Mouse (Mus musculus) midbrain, embryonic 15.5 days (tissue): ENCODE results near the gene Dda1. TPM values are rescaled to one million over a fixed set of nuclear protein-coding genes. Genes with fewer than 3 reads are reported as not detected.
"Not testable (repeated sequence)": the region's sequence is repeated elsewhere in the genome, so short reads cannot be mapped to it uniquely, and the experiment has no call there.

Experiments
- ATAC-seq: fragments of 200-750 bp; cut with Nextera tagmentation; replicated peaks from 2 replicates; pipeline ENCODE4 v1.8.0; 2017; ENCODE audit warnings: moderate TSS enrichment
- H3K27ac ChIP-seq: fragments of 300-500 bp; sonication (generic); 2 replicates; pipeline ENCODE4 v1.5.1; 2015; ENCODE audit warnings: mild to moderate bottlenecking, inconsistent platforms
- H3K27me3 ChIP-seq: fragments of 300-500 bp; sonication (generic); replicated peaks from 2 replicates; pipeline ENCODE4 v1.6.1; 2015; ENCODE audit warnings: inconsistent platforms
- H3K36me3 ChIP-seq: fragments of 300-500 bp; sonication (generic); replicated peaks from 2 replicates; pipeline ENCODE4 v1.6.1; 2015; ENCODE audit warnings: inconsistent platforms
- H3K4me1 ChIP-seq: fragments of 300-500 bp; sonication (generic); 2 replicates; pipeline ENCODE4 v1.6.1; 2015; ENCODE audit warnings: inconsistent platforms
- H3K4me2 ChIP-seq: fragments of 300-500 bp; sonication (generic); 2 replicates; pipeline ENCODE4 v1.6.1; 2015; ENCODE audit warnings: inconsistent platforms, mild to moderate bottlenecking, moderate library complexity
- H3K4me3 ChIP-seq: fragments of 300-500 bp; sonication (generic); 2 replicates; pipeline ENCODE4 v1.5.1; 2015; ENCODE audit warnings: mild to moderate bottlenecking, inconsistent platforms
- H3K9ac ChIP-seq: fragments of 300-500 bp; sonication (generic); 2 replicates; pipeline ENCODE4 v1.6.1; 2015; ENCODE audit warnings: mild to moderate bottlenecking, inconsistent platforms
- H3K9me3 ChIP-seq: fragments of 300-500 bp; sonication (generic); 2 replicates; pipeline ENCODE4 v1.6.1; 2016; ENCODE audit warnings: inconsistent platforms
- WGBS: fragments of 180-500 bp; shearing (Covaris S2); methylation state at CpG from one replicate; pipeline ENCODE4 v1.1.7; 2015; ENCODE audit warnings: mixed read lengths; 5-methylcytosine and 5-hydroxymethylcytosine counted together
- polyA plus RNA-seq: library from polyadenylated mRNA; unstranded; fragments of >200 nt; fragmentation: Nextera tagmentation; extraction: Ambion mirVana; gene quantifications from 2 replicates; pipeline ENCODE4 v1.2.1, GENCODE M21; 2015

Gene Dda1
- polyA plus RNA-seq, 1 experiment from 2014 or later = 240 TPM

DNA sequence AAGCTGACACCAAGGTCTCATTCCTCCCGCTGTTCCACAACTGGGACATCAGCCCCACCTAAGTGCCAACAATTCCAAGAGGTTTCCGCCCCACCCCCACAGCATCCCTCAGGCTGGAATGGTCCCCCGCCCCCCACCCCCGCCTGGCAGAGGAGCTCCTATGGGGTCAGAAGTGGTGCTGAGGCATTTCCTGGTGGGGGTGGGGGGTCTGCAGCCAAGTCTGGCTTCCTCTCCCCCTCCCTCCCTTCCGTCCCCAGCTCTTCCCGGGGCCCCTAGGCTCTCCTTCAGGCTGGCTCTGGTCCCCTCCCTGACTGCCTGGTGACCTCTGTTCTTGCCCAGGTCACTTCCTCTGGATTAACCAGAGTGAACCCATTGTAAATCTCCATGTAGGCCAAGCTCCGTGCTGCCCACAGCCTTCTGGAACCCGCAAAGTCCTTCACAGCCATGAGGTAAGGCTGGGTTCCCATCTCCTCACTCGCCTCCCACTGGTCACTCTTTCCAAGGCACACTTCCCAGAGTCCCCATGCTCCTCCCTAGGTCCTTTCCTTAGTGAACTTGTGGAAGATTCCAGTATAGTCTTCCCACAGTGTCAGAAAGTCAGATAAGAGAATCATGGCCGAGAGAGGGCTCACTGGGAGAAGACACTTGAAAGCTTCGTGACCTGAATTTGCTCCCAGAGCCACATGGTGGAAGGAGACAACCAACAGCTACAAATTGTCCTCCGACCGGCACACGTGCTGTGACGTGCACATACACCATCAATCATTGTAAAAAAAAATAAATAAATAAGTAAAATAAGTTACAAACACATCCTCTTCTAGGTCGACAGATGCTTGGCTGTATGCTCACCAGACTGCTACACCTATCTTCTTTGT, 30.1 kb downstream of the Dda1 start:
- 45% methylated on average over 16 of the region's 16 CpGs for WGBS
- Histone ChIP-seq H3K9me3 (no peaks in the 10 kb centered on the region), H3K4me1 (no peaks in the 10 kb centered on the region), H3K4me2 (no peak overlapping the region), H3K4me3 (no peak overlapping the region), H3K27ac (no peak overlapping the region), H3K36me3 (no peaks in the 10 kb centered on the region), H3K27me3 (0 out of 2 replicates have a peak, but pooled peaks cover 3% of the 10 kb centered on the region), H3K9ac (no peak overlapping the region)
- ATAC-seq = no peak

DNA sequence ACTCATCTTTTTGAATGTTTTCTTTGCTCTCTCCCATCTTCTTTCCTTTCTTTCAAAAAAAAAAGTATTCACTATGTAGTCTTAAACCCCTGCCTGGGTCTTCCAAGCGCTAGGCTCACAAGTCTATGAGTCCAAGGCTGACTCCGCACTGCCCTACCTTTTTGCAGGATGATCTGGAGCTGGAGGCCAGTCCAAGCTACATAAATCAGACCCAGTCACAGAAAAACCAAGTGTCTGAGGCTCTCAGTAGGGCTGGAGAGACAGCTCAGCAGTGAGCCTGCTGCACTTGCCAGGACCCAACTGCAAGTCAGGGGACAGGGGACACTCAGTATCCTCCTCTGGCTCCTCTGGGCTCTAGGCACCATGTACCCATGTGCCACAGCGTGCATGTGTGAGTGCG, 35.4 kb downstream of the Dda1 start:
- peaks cover 7% of the 10 kb centered on the region for H3K4me1 ChIP-seq
- no peak overlapping the region for H3K4me3 ChIP-seq
- no peak overlapping the region for H3K9ac ChIP-seq
- no peak overlapping the region for H3K4me2 ChIP-seq
- H3K36me3 ChIP-seq = no peaks in the 10 kb centered on the region
- 91% methylated on average over 4 of the region's 4 CpGs for WGBS
- H3K27me3 ChIP-seq = peaks cover 44% of the 10 kb centered on the region
- H3K9me3 ChIP-seq = no peaks in the 10 kb centered on the region
- no peak overlapping the region for H3K27ac ChIP-seq
- ATAC-seq = no peak

DNA sequence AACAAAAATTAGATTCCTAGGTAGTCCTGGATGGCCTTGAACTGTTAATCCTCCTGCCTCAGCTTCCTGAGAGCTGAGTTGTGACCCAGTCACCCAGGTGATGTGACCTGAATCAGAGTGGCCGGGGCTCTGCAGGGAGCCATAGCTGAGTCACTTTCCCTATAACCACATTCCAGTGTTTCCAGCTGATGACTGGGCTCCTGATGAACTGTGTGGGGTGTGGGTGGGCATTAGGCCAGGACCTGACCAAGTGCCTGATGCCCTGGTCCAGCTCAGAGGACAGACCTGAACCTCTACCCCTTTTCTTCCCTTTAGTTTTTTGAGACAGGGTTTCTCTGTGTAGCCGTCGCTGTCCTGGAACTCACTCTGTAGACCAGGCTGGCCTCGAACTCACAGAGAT, 36.3 kb downstream of the Dda1 start:
- Histone ChIP-seq H3K9ac (no peak overlapping the region), H3K9me3 (no peaks in the 10 kb centered on the region), H3K4me3 (no peak overlapping the region), H3K4me1 (peaks cover 7% of the 10 kb centered on the region), H3K27me3 (peaks cover 52% of the 10 kb centered on the region), H3K27ac (no peak overlapping the region), H3K4me2 (no peak overlapping the region), H3K36me3 (no peaks in the 10 kb centered on the region)
- 92% methylated on average over 4 of the region's 4 CpGs for WGBS
- no peak for ATAC-seq

DNA sequence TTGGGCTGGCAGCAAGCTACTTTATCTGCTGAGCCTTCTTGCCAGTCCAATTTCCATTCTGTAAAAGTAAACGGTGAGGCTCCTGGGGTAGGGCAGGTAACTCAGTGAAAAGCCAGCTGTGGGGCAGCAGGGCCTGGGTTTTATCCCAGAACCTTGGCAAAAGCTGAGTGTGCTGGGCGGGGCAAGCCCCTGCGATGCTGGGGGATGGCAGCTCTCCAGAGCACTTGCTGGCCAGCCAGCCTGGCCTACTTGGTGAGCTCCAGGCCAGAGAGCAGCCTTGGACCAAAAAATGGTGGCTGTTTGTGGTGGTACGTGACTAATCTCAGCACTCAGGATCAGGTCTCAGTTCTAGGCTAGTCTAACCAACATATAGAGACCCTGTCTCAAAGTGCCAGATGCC, 37.0 kb downstream of the Dda1 start:
- no peak overlapping the region for H3K4me3 ChIP-seq
- no peak overlapping the region for H3K27ac ChIP-seq
- H3K9me3 ChIP-seq = no peaks in the 10 kb centered on the region
- peaks cover 7% of the 10 kb centered on the region for H3K4me1 ChIP-seq
- WGBS = 77% methylated on average over 4 of the region's 4 CpGs
- no peak overlapping the region for H3K4me2 ChIP-seq
- no peaks in the 10 kb centered on the region for H3K36me3 ChIP-seq
- peaks cover 58% of the 10 kb centered on the region for H3K27me3 ChIP-seq
- no peak for ATAC-seq
- no peak overlapping the region for H3K9ac ChIP-seq

DNA sequence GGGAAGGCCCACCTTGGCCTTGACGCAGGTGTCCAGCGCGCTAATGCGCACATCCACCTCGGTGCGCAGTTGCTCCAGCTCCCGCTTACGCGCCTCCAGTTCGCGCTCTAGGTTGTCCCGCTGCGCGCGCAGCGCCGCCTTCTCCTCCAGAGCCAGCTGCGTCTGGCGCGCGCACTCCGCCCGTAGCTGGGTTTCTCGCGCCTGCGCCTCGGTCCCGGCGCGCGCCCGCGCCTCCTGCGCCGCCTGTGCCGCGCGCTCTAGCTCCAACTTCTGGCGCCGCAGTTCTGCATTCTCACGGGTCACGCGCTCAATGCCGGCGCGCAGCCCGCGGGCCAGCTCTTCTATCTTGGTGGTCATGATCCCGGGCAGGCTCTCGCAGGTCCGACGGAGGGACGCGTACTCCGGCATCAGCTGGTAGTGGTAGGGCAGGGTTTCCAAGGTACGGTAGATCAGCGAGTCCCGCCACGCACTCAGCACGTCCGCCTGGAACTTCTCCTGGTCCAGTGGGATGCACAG, 38.6 kb downstream of the Dda1 start:
- Histone ChIP-seq H3K9me3 (no peaks in the 10 kb centered on the region), H3K27me3 (peaks cover 63% of the 10 kb centered on the region), H3K4me2 (peak overlapping the region; percentile 77), H3K36me3 (no peaks in the 10 kb centered on the region), H3K4me1 (peaks cover 7% of the 10 kb centered on the region), H3K9ac (peak overlapping the region; percentile 50), H3K4me3 (peak overlapping the region; percentile 43), H3K27ac (no peak overlapping the region)
- WGBS = under 1% methylated on average over 61 of the region's 61 CpGs
- ATAC-seq = peak; percentile 86

DNA sequence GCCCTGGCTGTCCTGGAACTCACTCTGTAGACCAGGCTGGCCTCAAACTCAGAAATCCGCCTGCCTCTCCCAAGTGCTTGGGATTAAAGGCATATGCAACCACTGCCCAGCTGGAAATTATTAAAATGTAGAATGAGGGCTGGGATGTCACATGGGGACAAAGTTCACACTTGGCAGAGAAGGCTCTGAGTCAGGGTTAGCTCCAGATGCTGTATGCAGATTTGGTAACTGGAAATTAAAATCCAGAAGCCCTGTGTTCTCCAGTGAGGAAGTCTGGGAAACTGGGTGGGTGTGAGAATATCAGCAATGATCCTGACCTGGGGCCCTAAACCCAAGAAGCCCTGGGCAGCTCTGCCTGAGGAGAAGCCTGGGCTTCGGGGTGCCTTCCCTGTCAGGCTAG, 40.3 kb downstream of the Dda1 start:
- Histone ChIP-seq H3K36me3 (no peaks in the 10 kb centered on the region), H3K27ac (no peak overlapping the region), H3K9me3 (no peaks in the 10 kb centered on the region), H3K4me3 (no peak overlapping the region), H3K9ac (no peak overlapping the region), H3K27me3 (peaks cover 63% of the 10 kb centered on the region), H3K4me2 (no peak overlapping the region), H3K4me1 (peaks cover 7% of the 10 kb centered on the region)
- no peak for ATAC-seq
- WGBS = 62% methylated on average over 2 of the region's 2 CpGs

DNA sequence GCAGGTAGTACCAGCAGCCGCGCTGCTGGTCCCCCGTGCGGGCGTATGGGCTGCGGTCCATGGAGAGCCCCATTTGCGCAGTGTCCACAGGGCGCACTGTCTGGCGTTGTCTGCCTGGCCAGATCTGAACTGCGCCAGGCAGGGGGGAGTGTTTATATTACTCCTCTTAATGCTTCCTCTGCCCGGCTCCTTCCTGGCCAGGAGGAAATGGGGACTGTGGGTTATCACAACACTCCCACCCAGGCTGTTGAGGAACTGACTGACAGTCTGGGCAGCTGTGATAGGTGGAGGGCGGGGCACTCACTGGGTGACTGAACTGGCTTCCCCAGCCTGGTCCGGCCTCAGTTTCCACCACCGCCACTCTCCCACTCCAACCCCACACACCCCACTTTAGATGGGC, 42.6 kb downstream of the Dda1 start, which contains the start of gene Plvap:
Plvap (minus strand) TSS at position 109 of the 400 bp plus-strand sequence.
- no peak for ATAC-seq
- H3K27ac ChIP-seq = no peak within 1 kb of the TSS
- 87% methylated on average over 14 of the region's 14 CpGs for WGBS
- peaks cover 44% of the 10 kb centered on the region for H3K27me3 ChIP-seq
- H3K4me3 ChIP-seq = no peak within 1 kb of the TSS
- H3K4me2 ChIP-seq = no peak within 1 kb of the TSS
- peaks cover 7% of the 10 kb centered on the region for H3K4me1 ChIP-seq
- H3K36me3 ChIP-seq = no peaks in the 10 kb centered on the region
- H3K9ac ChIP-seq = no peak within 1 kb of the TSS
- H3K9me3 ChIP-seq = no peaks in the 10 kb centered on the region

DNA sequence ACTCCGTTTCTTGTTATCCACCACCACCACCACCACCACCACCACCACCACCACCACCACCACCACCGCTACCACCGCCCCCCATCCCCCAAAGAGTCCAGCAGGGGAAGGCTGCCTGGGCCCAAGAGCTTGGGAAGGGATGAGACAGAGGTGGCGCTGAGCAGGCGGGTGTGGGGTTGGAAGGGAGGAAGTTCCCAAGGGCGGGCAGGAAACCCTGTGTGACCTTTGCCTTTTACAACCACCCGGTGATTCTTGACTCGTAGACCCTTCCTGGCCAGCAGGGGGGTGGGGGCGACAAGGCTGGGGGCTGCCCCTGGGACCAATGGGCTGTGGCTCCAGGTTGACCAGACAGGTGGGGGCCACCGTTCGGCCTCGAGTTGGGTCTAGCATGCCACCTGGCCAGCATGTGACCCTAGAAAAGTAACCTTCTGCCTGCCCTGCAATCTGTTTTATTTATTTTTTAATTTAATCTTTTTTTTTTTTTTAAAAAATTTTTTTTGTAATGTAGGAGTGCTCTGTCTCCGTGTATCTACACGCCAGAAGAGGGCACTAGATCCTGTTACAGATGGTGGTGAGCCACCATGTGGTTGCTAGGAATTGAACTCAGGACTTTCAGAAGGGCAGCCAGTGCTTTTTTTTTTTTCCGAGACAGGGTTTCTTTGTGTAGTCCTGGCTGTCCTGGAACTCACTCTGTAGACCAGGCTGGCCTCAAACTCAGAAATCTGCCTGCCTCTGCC, 44.2 kb downstream of the Dda1 start:
- Histone ChIP-seq H3K4me1 (no peaks in the 10 kb centered on the region; the same call in 1 of the 2 replicates), H3K27ac (no peak overlapping the region), H3K4me3 (no peak overlapping the region), H3K36me3 (no peaks in the 10 kb centered on the region), H3K9me3 (no peaks in the 10 kb centered on the region), H3K4me2 (no peak overlapping the region), H3K27me3 (peaks cover 29% of the 10 kb centered on the region), H3K9ac (no peak overlapping the region)
- WGBS = 79% methylated on average over 15 of the region's 15 CpGs
- no peak for ATAC-seq

DNA sequence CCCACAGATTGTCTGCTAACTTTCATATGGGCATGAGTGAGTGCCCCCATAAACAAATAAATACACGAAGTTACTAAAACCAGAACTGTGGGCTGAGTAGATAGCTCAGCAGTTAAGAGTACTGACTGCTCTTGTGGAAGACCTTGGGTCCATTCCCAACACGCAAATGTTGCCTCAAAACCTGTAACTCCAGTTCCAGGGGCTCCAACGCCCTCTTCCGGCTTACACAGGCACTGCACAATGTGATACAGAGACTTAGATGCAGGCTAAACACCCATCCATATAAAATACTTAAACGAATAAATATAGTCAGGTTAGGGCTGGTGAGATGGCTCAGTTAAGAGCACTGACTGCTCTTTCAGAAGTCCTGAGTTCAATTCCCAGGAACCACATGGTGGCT, 46.0 kb downstream of the Dda1 start:
- Histone ChIP-seq H3K36me3 (no peaks in the 10 kb centered on the region), H3K4me2 (no peak overlapping the region), H3K4me1 (no peaks in the 10 kb centered on the region; the same call in 1 of the 2 replicates), H3K9ac (no peak overlapping the region), H3K27me3 (peaks cover 14% of the 10 kb centered on the region; the same call in 1 of the 2 replicates), H3K4me3 (no peak overlapping the region), H3K27ac (no peak overlapping the region), H3K9me3 (no peaks in the 10 kb centered on the region)
- ATAC-seq = no peak
- 71% methylated on average over 5 of the region's 5 CpGs for WGBS

DNA sequence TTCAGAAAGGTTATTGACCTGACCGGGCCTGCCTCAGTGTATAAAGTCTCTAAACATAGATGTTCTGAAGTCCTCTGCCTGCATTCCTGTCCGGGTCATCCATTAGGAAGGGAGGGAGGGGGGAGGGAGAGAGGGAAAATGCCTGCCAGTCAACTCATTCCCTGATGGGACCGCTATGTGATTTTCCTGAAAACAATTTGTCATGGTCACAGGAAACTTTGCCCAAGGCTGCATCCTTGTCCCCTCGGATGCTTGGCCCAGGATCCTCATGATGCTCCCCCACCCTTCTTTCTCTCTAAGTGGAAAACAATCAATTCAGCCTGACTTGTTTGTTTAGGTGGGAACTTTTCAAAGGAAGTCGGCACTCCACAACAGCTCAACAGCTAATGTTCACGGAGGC, 47.8 kb downstream of the Dda1 start:
- Histone ChIP-seq H3K4me3 (no peak overlapping the region), H3K9me3 (no peaks in the 10 kb centered on the region), H3K4me1 (peaks cover 4% of the 10 kb centered on the region; the same call in 1 of the 2 replicates), H3K4me2 (no peak overlapping the region), H3K27me3 (no peaks in the 10 kb centered on the region), H3K27ac (no peak overlapping the region), H3K36me3 (no peaks in the 10 kb centered on the region), H3K9ac (no peak overlapping the region)
- ATAC-seq = no peak
- WGBS = 24% methylated on average over 6 of the region's 6 CpGs

DNA sequence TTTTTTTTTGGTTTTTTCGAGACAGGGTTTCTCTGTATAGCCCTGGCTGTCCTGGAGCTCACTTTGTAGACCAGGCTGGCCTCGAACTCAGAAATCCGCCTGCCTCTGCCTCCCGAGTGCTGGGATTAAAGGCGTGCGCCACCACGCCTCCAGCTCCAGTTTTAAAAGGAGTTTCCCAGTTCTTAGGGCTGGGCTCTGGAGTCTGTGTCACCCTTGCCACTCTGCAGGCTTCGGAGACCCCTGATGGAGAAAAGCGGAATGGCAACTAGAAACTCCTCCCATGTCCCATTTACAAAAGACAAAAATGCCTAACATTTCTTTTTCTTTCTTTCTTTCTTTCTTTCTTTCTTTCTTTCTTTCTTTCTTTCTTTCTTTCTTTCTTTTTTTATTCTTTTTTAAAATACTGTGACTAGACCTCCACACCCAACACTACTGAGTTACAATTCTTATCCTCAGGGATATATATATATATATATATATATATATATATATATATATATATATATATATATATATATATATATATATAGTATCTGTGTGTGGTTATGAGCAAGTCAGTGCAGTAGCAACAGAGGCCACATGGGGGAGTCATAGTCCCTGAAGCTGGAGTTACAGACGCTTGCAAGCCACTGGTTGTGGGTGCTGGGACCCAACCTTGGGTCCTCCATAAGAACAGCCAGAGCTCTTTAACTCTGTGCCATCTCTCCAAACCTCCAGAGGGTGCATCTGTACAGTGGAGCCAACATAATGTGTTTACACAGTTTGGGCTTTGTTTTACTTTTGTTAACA, 50.2 kb downstream of the Dda1 start:
- not testable (repeated sequence) for H3K9ac ChIP-seq, H3K9me3 ChIP-seq, H3K4me3 ChIP-seq, ATAC-seq, H3K27me3 ChIP-seq, H3K36me3 ChIP-seq, H3K4me2 ChIP-seq, H3K4me1 ChIP-seq, H3K27ac ChIP-seq
- 43% methylated on average over 10 of the region's 10 CpGs for WGBS

DNA sequence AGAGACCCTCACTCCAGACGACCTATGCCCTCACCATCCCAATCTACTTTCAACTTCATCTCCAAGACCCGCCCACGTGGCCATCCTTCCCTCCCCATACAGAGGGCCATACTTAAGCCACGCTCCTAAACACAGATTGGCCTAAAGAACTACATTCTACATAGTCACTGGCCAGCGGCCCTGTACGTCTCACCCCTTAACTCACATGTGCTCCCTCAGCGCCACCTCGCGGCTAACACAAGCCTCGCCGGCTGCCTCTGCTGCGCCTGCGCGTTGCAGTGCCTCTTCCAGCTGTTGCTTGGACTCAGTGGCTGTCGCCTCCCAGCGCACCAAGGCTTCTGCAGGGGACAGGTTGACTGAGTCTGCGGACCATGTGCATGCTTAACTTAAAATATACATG, 52.6 kb downstream of the Dda1 start:
- peak overlapping the region; percentile 32 for H3K4me2 ChIP-seq
- peak; percentile 81 for ATAC-seq
- no peaks in the 10 kb centered on the region for H3K36me3 ChIP-seq
- no peak overlapping the region for H3K27ac ChIP-seq
- peaks cover 8% of the 10 kb centered on the region; the same call in 1 of the 2 replicates for H3K4me1 ChIP-seq
- no peak overlapping the region for H3K4me3 ChIP-seq
- H3K27me3 ChIP-seq = peaks cover 27% of the 10 kb centered on the region
- no peaks in the 10 kb centered on the region for H3K9me3 ChIP-seq
- 5% methylated on average over 17 of the region's 17 CpGs for WGBS
- no peak overlapping the region for H3K9ac ChIP-seq
